Mouse (Mus musculus) frontal cortex, adult 2 months (tissue): Measurements from ENCODE around the gene Adamts15. TPM values are rescaled to one million over a fixed set of nuclear protein-coding genes. Genes with fewer than 3 reads are reported as not detected.

Experiments used
- DNase-seq, 2 experiments: peaks; one replicate each; pipeline ENCODE4 v3.0.0; 2022; ENCODE audit warnings: low spot score in 1 of 2; ENCODE audit errors: extremely low spot score in 1 of 2
- polyA plus RNA-seq: library from polyadenylated mRNA; depleted of rRNA; stranded (reverse); fragments of >200 nt; gene quantifications from 2 replicates; pipeline ENCODE4 v1.2.3, GENCODE M21; 2012; rRNA removed

Adamts15 gene
- polyA plus RNA-seq, 1 experiment = 5.5 TPM

- no peak for DNase-seq
These were observed 36.0 kb downstream of the Adamts15 start for GRCm38 (mm10) chr9:30886276-30886675.

DNA sequence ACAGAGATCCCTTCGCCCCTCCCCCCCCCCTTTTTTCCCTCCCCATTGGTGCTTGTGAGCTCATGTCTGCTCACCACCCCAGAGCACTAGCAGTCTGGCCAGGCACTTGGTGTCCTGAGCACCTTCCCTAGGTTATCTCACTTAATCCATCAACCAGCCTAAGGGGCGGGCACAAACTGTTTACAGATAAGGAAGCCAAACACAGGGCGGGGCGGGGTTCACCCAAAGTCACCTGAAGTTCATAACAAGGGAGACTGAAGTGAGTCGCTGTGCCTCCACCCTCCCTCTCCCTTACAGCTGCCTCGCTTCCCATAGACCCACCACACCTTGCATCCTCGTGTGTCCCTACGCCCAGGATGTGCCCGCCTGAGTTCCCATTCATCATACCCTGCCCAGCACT lies 41.7 kb downstream of the Adamts15 start:
- DNase-seq = no peak

- DNase-seq = no peak
These were observed 42.3 kb downstream of the Adamts15 start for GRCm38 (mm10) chr9:30879947-30880273.

GRCm38 (mm10) chr9:30879248-30879946 lies 42.9 kb downstream of the Adamts15 start:
- no peak for DNase-seq

DNA sequence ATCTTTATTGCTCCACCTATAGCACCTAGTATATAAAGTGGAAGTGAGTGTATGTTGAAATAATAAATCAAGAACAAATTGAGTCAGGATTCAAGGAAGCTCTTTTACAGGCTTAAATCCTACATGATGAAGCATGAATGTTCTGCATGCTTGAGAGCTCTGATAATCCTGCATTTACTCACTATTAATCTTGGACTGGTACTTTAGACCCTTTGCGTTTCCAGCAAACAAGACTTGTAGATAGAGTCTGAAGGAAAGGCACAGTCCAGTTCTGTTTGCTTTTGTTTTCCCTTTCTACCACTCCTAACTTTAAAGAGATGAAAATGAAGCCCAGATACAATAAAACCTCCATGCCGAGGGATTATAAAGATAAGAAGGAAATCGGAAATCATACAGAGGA lies 45.7 kb downstream of the Adamts15 start:
- no peak for DNase-seq

DNA sequence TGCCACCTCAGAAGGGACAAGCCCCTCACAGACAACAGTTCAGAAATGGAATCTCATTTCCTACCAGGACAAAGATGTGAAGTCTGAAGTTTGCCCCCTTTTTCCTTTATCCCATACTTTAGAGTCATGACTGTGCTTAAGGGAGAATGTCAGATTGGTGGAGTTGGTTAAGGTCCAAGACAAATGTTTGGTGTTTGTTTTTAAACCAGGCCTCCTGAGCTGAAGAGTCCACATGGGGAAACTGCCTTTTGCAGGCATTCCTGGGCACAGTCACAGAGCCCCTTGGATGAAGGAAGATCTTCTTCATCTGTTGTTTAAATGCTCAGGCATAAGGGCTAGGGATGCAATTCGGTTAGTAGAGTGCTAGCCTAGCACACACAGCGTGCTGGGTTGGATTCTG lies 66.4 kb downstream of the Adamts15 start:
- DNase-seq = no peak

DNA sequence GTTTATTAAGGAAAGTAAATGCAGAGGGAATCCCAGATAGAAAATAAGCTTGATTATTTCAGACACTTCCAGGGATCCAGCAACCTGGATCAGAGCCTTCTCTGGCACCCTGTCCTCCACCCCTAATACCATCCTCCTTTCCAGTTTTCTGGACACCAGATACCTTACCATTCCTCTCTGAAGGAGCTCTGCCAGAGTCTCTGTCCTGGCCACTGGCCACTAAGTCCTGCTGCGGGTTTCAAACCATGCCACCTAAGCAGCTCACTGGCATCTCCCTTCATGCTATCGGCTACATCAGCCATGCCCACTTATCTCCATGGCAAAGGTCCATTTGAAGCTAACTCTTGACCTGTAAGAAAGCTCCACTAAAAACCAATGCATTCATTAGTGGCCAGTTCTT lies 70.4 kb downstream of the Adamts15 start:
- no peak for DNase-seq

- DNase-seq = no peak
These were observed 72.3 kb downstream of the Adamts15 start for GRCm38 (mm10) chr9:30849951-30850350.

DNA sequence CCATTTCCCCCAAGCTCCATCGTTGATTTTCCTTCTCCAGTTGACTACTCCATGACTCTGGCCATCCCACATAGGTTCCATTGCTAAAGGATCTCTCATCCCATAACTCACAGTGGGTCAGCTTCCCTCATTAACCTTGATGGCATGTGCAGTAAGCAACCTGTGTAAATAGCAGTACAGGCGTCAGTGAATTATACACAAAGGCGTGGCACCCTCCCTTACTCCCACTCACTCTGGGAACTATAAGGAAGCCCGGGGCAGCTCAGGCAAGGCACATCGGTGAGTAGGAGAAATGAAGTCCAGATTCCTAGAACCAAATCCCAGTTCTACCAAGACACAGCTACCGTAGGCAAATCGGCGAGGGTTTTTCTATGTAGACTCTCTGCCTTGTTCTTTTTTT lies 72.8 kb downstream of the Adamts15 start:
- DNase-seq = no peak

Other genes with a start within 250 kb of the Adamts15 start
- 1.5 and 1.7 TPM in 2 replicates for gene Adamts8, start 20.1 kb upstream of the Adamts15 start, polyA plus RNA-seq
- 8.4 and 9.5 TPM in 2 replicates for gene Zbtb44, start 108.2 kb upstream of the Adamts15 start, polyA plus RNA-seq
- gene St14, start 209.4 kb upstream of the Adamts15 start, polyA plus RNA-seq = 0.56 and 0.76 TPM in 2 replicates